Mouse (Mus musculus) spleen, adult 2 months (tissue): ENCODE results near the gene Strip1.

Experiments
- CTCF ChIP-seq: fragments of 200-500 bp; IDR thresholded peaks from 2 replicates; pipeline ENCODE4 v1.5.1; 2011; ENCODE audit warnings: mild to moderate bottlenecking, inconsistent platforms; ENCODE audit not compliant: insufficient read depth, insufficient read length, insufficient replicate concordance; ENCODE audit errors: extremely low read depth
- POLR2A ChIP-seq: fragments of 200-500 bp; IDR thresholded peaks from 2 replicates; pipeline ENCODE4 v1.6.1; 2011; ENCODE audit warnings: low read depth, low read length, inconsistent platforms

DNA sequence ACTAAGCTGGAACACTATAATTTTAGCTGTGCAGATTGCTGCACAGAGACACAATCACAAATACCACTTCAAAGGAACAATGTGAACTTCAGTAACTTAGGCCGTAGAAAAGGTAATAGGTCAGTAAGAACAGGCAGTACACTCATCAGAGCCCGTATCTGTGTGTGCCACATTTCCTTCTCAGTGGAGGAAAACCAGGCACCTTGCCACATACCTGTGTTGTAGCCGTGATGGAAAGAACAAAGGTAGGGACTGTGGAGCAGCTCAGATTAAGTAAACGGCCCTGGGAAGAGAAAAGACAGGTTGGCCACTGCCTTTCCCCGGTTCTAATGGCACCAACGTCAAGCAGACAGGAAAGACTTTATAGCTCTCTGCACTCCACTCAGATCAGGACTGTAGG lies 35.9 kb upstream of the Strip1 start:
- TF ChIP-seq CTCF (no peak), POLR2A (no peak)
